Mouse (Mus musculus) cortical plate, adult 2 months (tissue): ENCODE measurements around the gene Slc44a5.

ENCODE experiments used
- CTCF ChIP-seq: fragments of 200-500 bp; IDR thresholded peaks from 2 replicates; pipeline ENCODE4 v1.5.1; 2011; ENCODE audit warnings: mild to moderate bottlenecking, control low read depth, low read length; ENCODE audit not compliant: insufficient read depth; ENCODE audit errors: extremely low read depth
- POLR2A ChIP-seq: fragments of 200-500 bp; IDR thresholded peaks from 2 replicates; pipeline ENCODE4 v1.6.1; 2011; ENCODE audit warnings: mild to moderate bottlenecking, low read length, control low read depth; ENCODE audit not compliant: insufficient read depth; ENCODE audit errors: extremely low read depth

DNA sequence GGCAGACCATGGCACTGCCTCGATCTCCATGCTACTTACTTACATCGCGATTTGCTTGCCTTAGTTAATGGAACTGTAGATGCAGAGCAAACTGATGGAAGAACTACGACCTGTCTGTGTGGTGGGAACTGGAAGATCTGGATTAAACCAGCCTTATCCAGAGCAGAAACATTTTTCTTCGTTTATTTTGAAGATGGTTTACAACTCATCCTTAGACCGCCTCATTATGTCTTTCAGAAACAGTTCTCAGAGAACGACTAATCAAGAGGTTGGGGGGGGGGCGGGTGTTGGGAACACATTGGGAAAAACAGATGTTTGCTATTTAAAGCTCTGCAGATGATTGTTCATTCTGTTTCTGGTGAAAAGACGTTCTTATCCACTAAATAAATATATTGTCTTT lies 210.7 kb downstream of the Slc44a5 start:
- TF ChIP-seq POLR2A (no peak), CTCF (no peak)
